Mouse (Mus musculus): ENCODE data around the gene Olfr556.

- no peak for TF ChIP-seq CTCF (IDR thresholded peaks at IDR 0.05; ENCODE audit: low read depth, low read length)
- TF ChIP-seq POLR2A (IDR thresholded peaks at IDR 0.05; ENCODE audit: extremely low read depth, insufficient read depth, low read length): no peak
Measured at GRCm38 (mm10) chr7:102638132-102638531, 26.6 kb upstream of the Olfr556 start, which contains the start of gene Olfr554.

Data from liver, adult 2 months (tissue).